Mouse (Mus musculus) regulatory T cell (primary cell): ENCODE data around the gene Olfr106-ps.

Source experiments
- in situ Hi-C: fragments of 300-600 bp; cut with MboI, MseI; formaldehyde crosslinking; loops from one replicate; pipeline ENCODE4 v1.15.1; 2025; ENCODE audit warnings: high pct_unique_total_duplicates

The Olfr106-ps gene

GRCm38 (mm10) chr17:37390093-37390492 lies at the start of gene Olfr106-ps:
Gene Olfr106-ps (plus strand): TSS chr17:37390393.
- in situ Hi-C loops = no loop called here

GRCm38 (mm10) chr17:37359282-37359681 lies 30.9 kb upstream of the Olfr106-ps start, which contains the start of gene Olfr104-ps:
Gene Olfr104-ps (plus strand): TSS chr17:37359582.
- in situ Hi-C loops = no loop called here

GRCm38 (mm10) chr17:37378733-37379132 lies 11.5 kb upstream of the Olfr106-ps start, which contains the start of gene Olfr105-ps:
Gene Olfr105-ps (plus strand): TSS chr17:37379033.
- in situ Hi-C loops = no loop called here

- in situ Hi-C loops = no loop called here
Observed at GRCm38 (mm10) chr17:37398926-37399325, 8.7 kb downstream of the Olfr106-ps start, which contains the start of gene Olfr107. Gene Olfr107 (plus strand): TSS chr17:37399226.

GRCm38 (mm10) chr17:37413380-37413779 lies 23.2 kb downstream of the Olfr106-ps start:
- in situ Hi-C loops = no loop called here

- in situ Hi-C loops = no loop called here
Observed at GRCm38 (mm10) chr17:37445180-37445579, 55.0 kb downstream of the Olfr106-ps start, which contains the start of gene Olfr108. Gene Olfr108 (plus strand): TSS chr17:37445480.
